Mouse (Mus musculus) neural tube, embryonic 15.5 days (tissue): Measurements from ENCODE around the gene Heatr5b. TPM values are rescaled to one million over a fixed set of nuclear protein-coding genes. Genes with fewer than 3 reads are reported as not detected.
A peak's percentile ranks its signal among the peaks of the same experiment; 100 is the strongest.

ENCODE experiments used
- ATAC-seq: fragments of 200-750 bp; cut with Nextera tagmentation; 2 replicates; pipeline ENCODE4 v1.8.0; 2017; ENCODE audit warnings: mild to moderate bottlenecking, moderate TSS enrichment, moderate library complexity; ENCODE audit not compliant: low FRiP score
- H3K27ac ChIP-seq: fragments of 300-500 bp; sonication (generic); replicated peaks from 2 replicates; pipeline ENCODE4 v1.5.1; 2015; ENCODE audit warnings: mild to moderate bottlenecking, inconsistent platforms
- H3K27me3 ChIP-seq: fragments of 300-500 bp; sonication (generic); replicated peaks from 2 replicates; pipeline ENCODE4 v1.6.1; 2015; ENCODE audit warnings: inconsistent platforms
- H3K36me3 ChIP-seq: fragments of 300-500 bp; sonication (generic); 2 replicates; pipeline ENCODE4 v1.6.1; 2015; ENCODE audit warnings: inconsistent platforms
- H3K4me1 ChIP-seq: fragments of 300-500 bp; sonication (generic); 2 replicates; pipeline ENCODE4 v1.6.1; 2015; ENCODE audit warnings: inconsistent platforms
- H3K4me2 ChIP-seq: fragments of 300-500 bp; sonication (generic); 2 replicates; pipeline ENCODE4 v1.6.1; 2015; ENCODE audit warnings: inconsistent platforms, mild to moderate bottlenecking, moderate library complexity
- H3K4me3 ChIP-seq: fragments of 300-500 bp; sonication (generic); replicated peaks from 2 replicates; pipeline ENCODE4 v1.5.1; 2015; ENCODE audit warnings: mild to moderate bottlenecking, inconsistent platforms
- H3K9ac ChIP-seq: fragments of 300-500 bp; sonication (generic); replicated peaks from 2 replicates; pipeline ENCODE4 v1.6.1; 2015; ENCODE audit warnings: mild to moderate bottlenecking, inconsistent platforms
- H3K9me3 ChIP-seq: fragments of 300-500 bp; sonication (generic); replicated peaks from 2 replicates; pipeline ENCODE4 v1.6.1; 2016; ENCODE audit warnings: inconsistent platforms
- WGBS: fragments of 180-500 bp; shearing (Covaris S2); methylation state at CpG from one replicate; pipeline ENCODE4 v1.1.7; 2015; ENCODE audit warnings: mixed read lengths; 5-methylcytosine and 5-hydroxymethylcytosine counted together
- polyA plus RNA-seq: library from polyadenylated mRNA; unstranded; fragments of >200 nt; fragmentation: Nextera tagmentation; extraction: Ambion mirVana; gene quantifications from 2 replicates; pipeline ENCODE4 v1.2.1, GENCODE M21; 2015

The Heatr5b gene
- polyA plus RNA-seq, 1 experiment from 2014 or later, result 17.7 TPM

DNA sequence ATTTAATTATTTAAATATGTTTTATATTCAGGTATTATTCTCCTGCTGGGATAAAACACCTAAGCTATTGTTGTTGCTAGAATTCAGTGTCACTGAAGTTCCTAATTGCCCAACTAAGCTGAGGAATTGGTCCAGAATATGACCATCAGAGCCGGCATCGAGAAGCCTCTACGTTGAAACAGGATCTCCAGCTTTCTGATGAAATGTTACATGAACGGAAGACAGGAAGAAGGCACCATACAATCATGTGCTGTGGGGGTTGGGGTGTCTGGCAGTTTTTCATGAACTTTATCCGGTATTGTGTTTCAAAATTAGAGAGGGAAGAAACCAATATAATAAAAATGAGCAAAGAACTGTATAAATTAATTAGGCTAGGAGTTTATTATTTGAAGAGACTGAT is 71.9 kb downstream of the Heatr5b start:
- H3K4me1 ChIP-seq, result no peaks in the 10 kb centered on the region
- H3K27ac ChIP-seq, result no peak overlapping the region
- H3K27me3 ChIP-seq, result no peaks in the 10 kb centered on the region
- H3K9me3 ChIP-seq, result no peaks in the 10 kb centered on the region
- H3K4me3 ChIP-seq, result no peak overlapping the region
- no peak overlapping the region for H3K4me2 ChIP-seq
- H3K36me3 ChIP-seq, result peaks cover 57% of the 10 kb centered on the region
- no peak for ATAC-seq
- no peak overlapping the region for H3K9ac ChIP-seq
- WGBS, result 90% methylated on average over 5 of the region's 5 CpGs

DNA sequence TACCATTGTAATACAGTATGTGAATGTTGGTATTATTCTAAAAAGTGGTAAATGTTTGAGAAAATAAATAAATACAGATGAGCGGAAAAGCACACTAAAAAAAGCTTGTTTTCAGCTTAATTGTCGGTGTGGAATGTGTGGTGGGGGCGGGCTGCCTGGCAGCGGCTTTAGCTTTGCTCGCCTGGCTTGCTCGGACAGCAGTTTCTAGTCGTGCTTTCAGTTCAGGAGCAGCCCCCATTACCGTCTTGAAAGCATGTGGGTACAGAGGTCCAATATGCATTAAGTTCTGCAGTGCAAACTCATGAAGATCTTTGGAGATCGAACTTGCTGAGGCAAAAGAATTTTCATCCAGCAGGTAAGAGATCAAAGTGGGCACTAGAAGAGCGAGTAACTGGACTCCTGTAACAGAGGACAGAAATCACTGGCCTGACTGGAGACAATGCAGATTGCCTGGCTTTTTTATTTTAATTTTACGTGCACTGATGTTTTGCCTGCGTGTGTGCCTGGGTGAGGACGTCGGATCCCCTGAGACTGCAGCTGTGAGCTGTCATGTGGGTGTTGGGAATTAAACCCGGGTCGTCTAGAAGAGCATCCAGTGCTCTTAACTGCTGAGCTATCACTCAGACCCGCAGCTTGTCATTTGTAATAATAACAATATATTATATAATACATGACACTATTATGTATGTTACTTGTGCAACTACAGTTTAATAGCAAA is 82.1 kb downstream of the Heatr5b start:
- no peak overlapping the region for H3K4me2 ChIP-seq
- no peak overlapping the region for H3K4me3 ChIP-seq
- no peaks in the 10 kb centered on the region for H3K27me3 ChIP-seq
- H3K36me3 ChIP-seq, result peaks cover 55% of the 10 kb centered on the region
- H3K4me1 ChIP-seq, result no peaks in the 10 kb centered on the region
- ATAC-seq, result no peak
- H3K9ac ChIP-seq, result no peak overlapping the region
- no peaks in the 10 kb centered on the region for H3K9me3 ChIP-seq
- 59% methylated on average over 17 of the region's 17 CpGs for WGBS
- no peak overlapping the region for H3K27ac ChIP-seq

DNA sequence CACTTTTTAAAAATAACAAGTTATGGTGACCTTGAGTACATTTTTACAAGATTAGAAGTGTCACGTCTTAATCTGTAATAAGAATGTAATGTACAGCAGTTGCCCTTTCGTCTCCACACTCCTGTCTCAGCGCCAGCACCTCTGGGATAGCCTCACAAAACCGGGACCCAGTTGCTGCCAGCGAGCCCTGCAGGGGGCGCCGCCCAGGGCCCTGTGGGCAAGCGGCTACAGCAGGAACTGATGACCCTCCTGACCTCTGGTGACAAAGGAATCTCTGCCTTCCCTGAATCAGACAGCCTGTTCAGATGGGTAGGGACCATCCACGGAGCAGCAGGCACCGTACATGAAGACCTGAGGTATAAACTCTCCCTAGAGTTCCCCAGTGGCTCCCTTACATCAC is 83.1 kb downstream of the Heatr5b start:
- ATAC-seq, result no peak
- Histone ChIP-seq H3K4me3 (no peak overlapping the region), H3K4me2 (no peak overlapping the region), H3K27ac (no peak overlapping the region), H3K27me3 (no peaks in the 10 kb centered on the region), H3K9me3 (no peaks in the 10 kb centered on the region), H3K36me3 (peaks cover 46% of the 10 kb centered on the region), H3K9ac (no peak overlapping the region), H3K4me1 (no peaks in the 10 kb centered on the region)
- whole genome bisulfite sequencing, result 56% methylated on average over 10 of the region's 10 CpGs

DNA sequence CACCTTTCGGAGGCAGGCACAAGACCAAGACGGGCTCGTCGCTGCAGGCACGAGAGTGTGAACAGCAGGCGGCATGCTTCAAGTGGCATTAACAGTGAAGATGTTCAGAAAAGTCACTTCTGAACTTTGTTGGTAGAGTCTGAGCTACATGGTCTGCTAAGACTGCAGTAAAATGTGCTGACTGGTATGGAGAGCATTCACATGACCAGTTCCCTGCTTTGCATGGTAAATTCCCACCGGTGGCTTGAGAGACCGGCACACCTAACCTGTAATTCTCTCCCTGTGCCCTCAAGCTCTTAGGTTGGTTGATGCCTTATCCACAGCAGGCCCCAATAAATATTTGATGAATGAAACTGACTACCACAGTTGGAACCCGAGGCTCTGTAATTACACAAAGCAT is 86.7 kb downstream of the Heatr5b start:
- WGBS, result 82% methylated on average over 9 of the region's 9 CpGs
- Histone ChIP-seq H3K27me3 (no peaks in the 10 kb centered on the region), H3K4me3 (no peak overlapping the region), H3K36me3 (peaks cover 25% of the 10 kb centered on the region), H3K4me2 (no peak overlapping the region), H3K9ac (no peak overlapping the region), H3K27ac (no peak overlapping the region), H3K4me1 (no peaks in the 10 kb centered on the region), H3K9me3 (no peaks in the 10 kb centered on the region)
- ATAC-seq, result no peak

DNA sequence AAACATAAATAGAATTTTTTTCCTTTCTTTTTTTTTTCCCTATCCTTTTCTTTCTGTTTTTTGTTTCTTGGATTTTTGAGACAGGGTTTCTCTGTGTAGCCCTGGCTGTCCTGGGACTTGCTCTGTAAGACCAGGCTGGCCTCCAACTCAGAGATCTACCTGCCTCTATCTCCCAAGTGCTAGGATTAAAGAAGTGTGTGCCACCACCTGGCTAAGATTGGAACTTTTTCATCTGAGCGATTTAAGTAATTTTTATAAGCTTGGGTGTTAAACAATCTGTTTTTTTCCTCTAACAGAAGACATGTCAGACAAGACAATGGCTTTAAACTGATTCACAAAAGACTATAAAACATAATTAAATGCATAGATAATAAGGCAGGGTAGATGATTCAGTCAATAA is 96.7 kb downstream of the Heatr5b start:
- H3K36me3 ChIP-seq, result no peaks in the 10 kb centered on the region
- H3K4me1 ChIP-seq, result peaks cover 25% of the 10 kb centered on the region
- no peak overlapping the region for H3K4me2 ChIP-seq
- H3K4me3 ChIP-seq, result no peak overlapping the region
- H3K27me3 ChIP-seq, result no peaks in the 10 kb centered on the region
- WGBS, result 53% methylated on average over 1 of the region's 1 CpGs
- H3K9ac ChIP-seq, result no peak overlapping the region
- H3K27ac ChIP-seq, result no peak overlapping the region
- H3K9me3 ChIP-seq, result no peaks in the 10 kb centered on the region
- ATAC-seq, result no peak

DNA sequence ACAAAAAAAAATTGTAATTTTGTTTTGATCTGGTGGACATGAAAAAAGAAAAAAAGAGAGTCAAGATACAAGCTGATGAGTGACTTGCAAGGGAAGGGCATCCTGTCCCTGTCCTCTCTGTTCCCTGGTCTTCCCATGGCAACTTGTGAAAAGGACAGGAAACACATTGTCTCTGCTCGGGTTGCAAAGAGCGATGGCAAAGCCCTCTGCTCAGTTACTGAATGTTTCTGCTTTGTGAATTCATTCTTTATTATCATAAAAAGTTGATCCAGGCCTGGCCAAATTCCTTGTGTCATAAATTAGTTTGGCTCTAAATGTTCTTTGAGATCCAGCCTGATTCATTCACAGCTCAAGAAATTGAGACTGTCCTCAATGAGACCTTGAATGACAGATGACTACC is 97.4 kb downstream of the Heatr5b start:
- no peaks in the 10 kb centered on the region for H3K36me3 ChIP-seq
- H3K4me3 ChIP-seq, result no peak overlapping the region
- no peak overlapping the region for H3K4me2 ChIP-seq
- no peak overlapping the region for H3K9ac ChIP-seq
- peaks cover 26% of the 10 kb centered on the region for H3K4me1 ChIP-seq
- ATAC-seq, result no peak
- WGBS, result 12% methylated on average over 2 of the region's 2 CpGs
- no peak overlapping the region for H3K27ac ChIP-seq
- H3K9me3 ChIP-seq, result no peaks in the 10 kb centered on the region
- H3K27me3 ChIP-seq, result no peaks in the 10 kb centered on the region

DNA sequence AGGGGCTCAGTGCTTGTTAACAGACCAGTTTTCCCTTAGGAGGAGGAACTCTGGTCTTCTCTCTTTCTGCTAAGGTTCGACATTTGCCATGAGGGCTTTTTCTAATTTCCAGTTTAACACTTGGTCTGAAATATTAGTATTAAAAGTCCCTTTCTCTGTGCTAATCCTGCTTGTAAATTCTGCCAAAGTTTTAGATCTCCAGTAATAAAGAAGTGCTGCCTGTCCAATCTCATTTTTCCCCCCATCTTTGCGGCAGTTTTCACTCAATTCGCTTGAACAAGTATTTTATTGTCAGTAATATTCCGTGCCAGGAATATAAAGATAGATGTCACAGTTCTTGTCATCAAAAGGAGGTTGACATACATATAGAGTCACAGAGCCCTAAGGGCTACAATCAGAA is 98.1 kb downstream of the Heatr5b start, which contains the start of gene Strn:
Gene Strn, minus strand, starts transcription at position 101 of the 400 bp plus-strand sequence.
- Histone ChIP-seq H3K9ac (peak within 1 kb of the TSS; percentile 95), H3K4me3 (peak within 1 kb of the TSS; percentile 96), H3K4me1 (peaks cover 32% of the 10 kb centered on the region), H3K27me3 (no peaks in the 10 kb centered on the region), H3K9me3 (no peaks in the 10 kb centered on the region), H3K4me2 (peak within 1 kb of the TSS; percentile 74), H3K36me3 (no peaks in the 10 kb centered on the region), H3K27ac (peak within 1 kb of the TSS; percentile 88)
- ATAC-seq, result no peak
- WGBS, result 30% methylated on average over 4 of the region's 4 CpGs

DNA sequence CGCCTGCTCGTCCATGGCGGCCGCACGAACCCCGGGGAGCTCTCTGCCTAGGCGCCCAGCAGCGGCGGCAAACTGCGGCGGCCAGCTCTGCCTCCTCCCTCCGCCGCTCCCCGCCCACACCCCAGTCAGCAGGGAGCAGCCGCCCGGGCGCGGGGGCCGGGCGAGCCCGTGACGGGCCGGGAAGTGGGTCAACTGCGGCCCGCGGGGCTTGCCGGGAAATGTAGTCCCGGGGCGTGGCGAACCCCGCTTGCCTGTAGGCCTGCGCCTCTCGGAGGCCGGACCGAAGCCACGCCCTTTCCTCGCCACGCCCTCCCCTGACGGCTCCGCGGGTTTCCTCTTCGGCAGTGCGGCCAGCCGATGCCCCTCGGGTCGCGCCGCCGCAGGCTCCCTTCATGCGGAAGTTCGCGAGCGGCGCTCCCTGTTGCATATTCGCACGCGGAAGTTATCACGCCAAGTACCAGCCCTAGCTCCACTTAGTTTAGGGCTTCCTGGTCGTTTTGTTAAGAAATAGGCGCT is 98.6 kb downstream of the Heatr5b start:
- peak overlapping the region; percentile 95 for H3K9ac ChIP-seq
- H3K4me3 ChIP-seq, result peak overlapping the region; percentile 96
- H3K4me1 ChIP-seq, result peaks cover 34% of the 10 kb centered on the region
- peak overlapping the region; percentile 88 for H3K27ac ChIP-seq
- WGBS, result 0% methylated on average over 58 of the region's 60 CpGs
- no peaks in the 10 kb centered on the region for H3K36me3 ChIP-seq
- H3K27me3 ChIP-seq, result no peaks in the 10 kb centered on the region
- H3K4me2 ChIP-seq, result peak overlapping the region; percentile 74
- ATAC-seq, result peak; percentile 99
- H3K9me3 ChIP-seq, result no peaks in the 10 kb centered on the region

DNA sequence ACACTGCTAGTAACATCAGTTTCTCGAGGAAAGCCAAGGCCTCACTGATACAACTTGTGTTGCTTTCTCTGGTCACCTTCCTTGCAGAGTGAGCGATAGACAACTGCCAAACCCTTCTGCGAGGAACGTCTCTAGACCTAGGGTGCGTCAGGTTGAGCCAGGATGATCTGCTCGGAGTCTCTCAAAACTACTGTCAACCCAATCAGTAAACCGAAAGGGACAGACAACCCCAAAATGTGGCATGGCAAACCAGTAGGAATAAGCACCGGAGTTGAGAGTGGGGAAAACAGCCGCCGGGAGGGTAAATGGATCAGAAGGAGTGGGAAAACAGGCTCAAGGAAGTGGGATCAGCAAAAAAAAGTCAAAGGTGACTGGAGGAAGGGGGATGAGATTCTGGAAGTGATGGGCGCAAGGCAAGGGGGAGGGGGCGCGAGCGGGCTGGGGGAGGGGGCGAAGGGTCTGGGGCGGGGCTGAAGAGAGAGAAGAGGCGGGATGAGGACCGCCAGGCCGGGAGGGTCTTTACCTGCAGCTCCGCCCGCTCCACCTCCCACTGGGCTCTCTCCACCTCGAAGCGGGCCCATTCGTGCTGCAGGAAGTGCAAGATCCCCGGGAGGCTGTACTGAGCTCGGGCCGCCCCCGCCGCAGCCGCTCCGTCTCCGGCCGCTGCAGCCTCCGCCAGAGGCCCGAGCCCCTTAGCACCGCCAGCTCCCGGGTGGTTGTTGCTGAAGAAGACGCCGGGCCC is 99.3 kb downstream of the Heatr5b start:
- Histone ChIP-seq H3K36me3 (no peaks in the 10 kb centered on the region), H3K4me2 (peak overlapping the region; percentile 74), H3K27ac (peak overlapping the region; percentile 88), H3K9me3 (no peaks in the 10 kb centered on the region), H3K4me3 (peak overlapping the region; percentile 96), H3K27me3 (no peaks in the 10 kb centered on the region), H3K9ac (peak overlapping the region; percentile 95), H3K4me1 (peaks cover 34% of the 10 kb centered on the region)
- ATAC-seq, result peak; percentile 83
- WGBS, result under 1% methylated on average over 39 of the region's 39 CpGs

DNA sequence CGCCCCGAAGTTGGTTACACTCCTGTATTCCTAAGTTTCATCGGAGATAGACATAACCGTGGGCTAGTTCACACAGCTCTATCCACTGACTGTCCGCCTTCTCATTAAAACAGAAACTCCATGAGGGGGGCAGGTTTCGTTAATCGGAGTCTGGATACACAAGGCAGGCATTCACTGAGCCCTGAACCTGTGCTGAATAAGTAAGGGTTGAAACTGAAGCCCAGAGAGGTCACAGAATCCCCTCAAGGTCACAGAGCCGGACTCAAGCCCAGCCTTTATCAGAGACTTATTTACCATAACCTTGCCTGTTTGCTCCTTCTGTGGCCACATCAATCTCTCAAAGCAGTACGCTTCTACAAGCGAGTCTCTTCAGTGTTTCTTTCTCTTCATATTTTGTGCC is 100.4 kb downstream of the Heatr5b start:
- Histone ChIP-seq H3K9ac (no peak overlapping the region), H3K4me3 (peak overlapping the region; percentile 96), H3K4me2 (peak overlapping the region; percentile 74), H3K36me3 (no peaks in the 10 kb centered on the region), H3K4me1 (peaks cover 34% of the 10 kb centered on the region), H3K27ac (no peak overlapping the region), H3K27me3 (no peaks in the 10 kb centered on the region), H3K9me3 (no peaks in the 10 kb centered on the region)
- ATAC-seq, result no peak
- WGBS, result 86% methylated on average over 10 of the region's 10 CpGs

DNA sequence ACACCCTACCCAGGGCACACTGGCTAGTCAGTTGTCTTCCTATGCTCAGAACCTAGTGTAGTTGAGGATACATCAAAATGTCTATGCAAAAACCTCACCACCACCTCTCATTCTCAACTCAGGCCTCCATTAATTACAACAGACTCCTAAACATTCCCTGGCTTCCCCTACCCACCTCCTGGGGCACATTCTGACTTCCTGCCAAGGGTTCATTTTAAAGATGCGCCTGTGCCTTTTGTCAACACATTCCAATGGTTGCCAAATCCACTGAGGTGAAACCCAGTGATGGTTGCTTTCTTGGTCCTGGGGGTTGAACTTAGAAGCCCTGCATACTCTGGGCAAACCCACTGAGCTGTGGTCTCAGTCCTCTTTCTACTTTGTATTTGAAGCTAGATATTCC is 103.1 kb downstream of the Heatr5b start:
- ATAC-seq, result no peak
- no peaks in the 10 kb centered on the region for H3K36me3 ChIP-seq

More for the DNA sequence above, 103.1 kb downstream of the Heatr5b start:
- H3K27ac ChIP-seq, result no peak overlapping the region
- no peak overlapping the region for H3K9ac ChIP-seq
- 44% methylated on average over 1 of the region's 1 CpGs for WGBS
- H3K4me1 ChIP-seq, result peaks cover 35% of the 10 kb centered on the region
- H3K4me2 ChIP-seq, result no peak overlapping the region
- no peaks in the 10 kb centered on the region for H3K9me3 ChIP-seq
- no peaks in the 10 kb centered on the region for H3K27me3 ChIP-seq
- H3K4me3 ChIP-seq, result no peak overlapping the region
